Mouse (Mus musculus) MEL (cell line): ENCODE measurements around the gene Hoxd8. TPM values are rescaled to one million over a fixed set of nuclear protein-coding genes. Genes with fewer than 3 reads are reported as not detected.

Experiments
- DNase-seq: peaks from one replicate; pipeline ENCODE4 v3.0.0; 2011; ENCODE audit warnings: low read depth, low spot score
- H3K27ac ChIP-seq: 2 replicates; pipeline ENCODE4 v1.5.1; 2012; ENCODE audit warnings: low read depth, mild to moderate bottlenecking, control low read depth, low read length, moderate library complexity; ENCODE audit not compliant: control insufficient read depth
- H3K27me3 ChIP-seq, 2 experiments: fragments of 150-350 bp in 1 of 2; sonication (generic) in 1 of 2; 2 replicates each; pipeline ENCODE4 v1.6.1; 2012; ENCODE audit warnings: low read length in 2 of 2, mild to moderate bottlenecking in 2 of 2, improper control_type of control experiment in 1 of 2, moderate library complexity in 1 of 2; ENCODE audit not compliant: insufficient read depth in 2 of 2, control insufficient read depth in 1 of 2
- H3K36me3 ChIP-seq, 2 experiments: 2 replicates each; pipeline ENCODE4 v1.6.1; 2012 to 2014; ENCODE audit warnings: low read length in 2 of 2, improper control_type of control experiment in 1 of 2, inconsistent platforms in 1 of 2, mild to moderate bottlenecking in 1 of 2; ENCODE audit not compliant: insufficient read depth in 2 of 2, control insufficient read depth in 1 of 2
- H3K4me1 ChIP-seq, 2 experiments: fragments of 150-350 bp in 1 of 2; sonication (generic) in 1 of 2; 2 replicates each; pipeline ENCODE4 v1.6.1; 2012; ENCODE audit warnings: low read length in 2 of 2, improper control_type of control experiment in 1 of 2, mild to moderate bottlenecking in 1 of 2; ENCODE audit not compliant: insufficient read depth in 2 of 2, control insufficient read depth in 1 of 2
- H3K4me3 ChIP-seq, 2 experiments: fragments of 150-350 bp in 1 of 2; sonication (generic) in 1 of 2; 2 replicates each; pipeline ENCODE4 v1.5.1; 2012; ENCODE audit warnings: low read depth in 2 of 2, low read length in 2 of 2, mild to moderate bottlenecking in 2 of 2, moderate library complexity in 2 of 2, control low read depth in 1 of 2, improper control_type of control experiment in 1 of 2; ENCODE audit not compliant: control insufficient read depth in 1 of 2, insufficient read depth in 1 of 2
- H3K79me2 ChIP-seq: 2 replicates; pipeline ENCODE4 v1.6.1; 2012; ENCODE audit warnings: mild to moderate bottlenecking, low read length, moderate library complexity; ENCODE audit not compliant: control insufficient read depth, poor library complexity, insufficient read depth
- H3K9ac ChIP-seq: 2 replicates; pipeline ENCODE4 v1.6.1; 2012; ENCODE audit warnings: low read depth, mild to moderate bottlenecking, control low read depth, low read length, moderate library complexity; ENCODE audit not compliant: control insufficient read depth, poor library complexity, severe bottlenecking
- H3K9me3 ChIP-seq: fragments of 150-350 bp; sonication (generic); replicated peaks from 2 replicates; pipeline ENCODE4 v1.6.1; 2012; ENCODE audit warnings: mild to moderate bottlenecking, low read length, improper control_type of control experiment, moderate library complexity; ENCODE audit not compliant: insufficient read depth
- CHD1 ChIP-seq: IDR thresholded peaks from 2 replicates; pipeline ENCODE4 v1.6.1; 2012; ENCODE audit warnings: low read depth, mild to moderate bottlenecking, inconsistent platforms, low read length, improper control_type of control experiment
- CHD2 ChIP-seq: IDR thresholded peaks from 2 replicates; pipeline ENCODE4 v1.6.1; 2011; ENCODE audit warnings: low read length, improper control_type of control experiment
- CTCF ChIP-seq, 3 experiments: IDR thresholded peaks in 2 of 3; conservative IDR thresholded peaks in 1 of 3; 2 replicates each; pipeline ENCODE4 v1.5.1; 2011 to 2012; ENCODE audit warnings: low read length in 3 of 3, low read depth in 2 of 3, mild to moderate bottlenecking in 2 of 3, improper control_type of control experiment in 1 of 3, inconsistent platforms in 1 of 3, mixed read lengths in 1 of 3, moderate library complexity in 1 of 3; ENCODE audit not compliant: control insufficient read depth in 1 of 3, insufficient read depth in 1 of 3, poor library complexity in 1 of 3, severe bottlenecking in 1 of 3
- ELF1 ChIP-seq: IDR thresholded peaks from 2 replicates; pipeline ENCODE4 v1.6.1; 2014; ENCODE audit warnings: low read depth, mild to moderate bottlenecking, inconsistent platforms, low read length, improper control_type of control experiment, moderate library complexity
- EP300 ChIP-seq, 2 experiments: IDR thresholded peaks; 2 replicates each; pipeline ENCODE4 v1.6.1; 2011; ENCODE audit warnings: improper control_type of control experiment in 2 of 2, low read length in 2 of 2, low read depth in 1 of 2, mild to moderate bottlenecking in 1 of 2
- ETS1 ChIP-seq: IDR thresholded peaks from 2 replicates; pipeline ENCODE4 v1.6.1; 2012; ENCODE audit warnings: low read depth, mild to moderate bottlenecking, inconsistent platforms, low read length, improper control_type of control experiment, moderate library complexity
- HCFC1 ChIP-seq: IDR thresholded peaks from 2 replicates; pipeline ENCODE4 v1.6.1; 2012; ENCODE audit warnings: low read depth, mild to moderate bottlenecking, inconsistent platforms, low read length, improper control_type of control experiment, moderate library complexity
- MAFK ChIP-seq: IDR thresholded peaks from 2 replicates; pipeline ENCODE4 v1.6.1; 2011; ENCODE audit warnings: low read depth, mild to moderate bottlenecking, low read length, improper control_type of control experiment, borderline replicate concordance
- MXI1 ChIP-seq: IDR thresholded peaks from 2 replicates; pipeline ENCODE4 v1.6.1; 2011; ENCODE audit warnings: mild to moderate bottlenecking, low read depth, low read length, improper control_type of control experiment
- NELFE ChIP-seq: IDR thresholded peaks from 2 replicates; pipeline ENCODE4 v1.6.1; 2011; ENCODE audit warnings: low read depth, low read length, improper control_type of control experiment
- RCOR1 ChIP-seq: IDR thresholded peaks from 2 replicates; pipeline ENCODE4 v1.6.1; 2012; ENCODE audit warnings: low read depth, mild to moderate bottlenecking, inconsistent platforms, low read length, improper control_type of control experiment
- TBP ChIP-seq: IDR thresholded peaks from 2 replicates; pipeline ENCODE4 v1.8.0; 2011; ENCODE audit warnings: low read depth, low read length, improper control_type of control experiment
- TCF12 ChIP-seq: IDR thresholded peaks from 2 replicates; pipeline ENCODE4 v1.6.1; 2014; ENCODE audit warnings: low read depth, mild to moderate bottlenecking, inconsistent platforms, low read length, improper control_type of control experiment, moderate library complexity
- USF1 ChIP-seq: IDR thresholded peaks from 2 replicates; pipeline ENCODE4 v1.6.1; 2014; ENCODE audit warnings: low read depth, mild to moderate bottlenecking, inconsistent platforms, low read length, improper control_type of control experiment, moderate library complexity
- USF2 ChIP-seq, 2 experiments: IDR thresholded peaks; 2 replicates each; pipeline ENCODE4 v1.6.1; 2011 to 2012; ENCODE audit warnings: improper control_type of control experiment in 2 of 2, low read length in 2 of 2, borderline replicate concordance in 1 of 2, inconsistent platforms in 1 of 2, low read depth in 1 of 2, mild to moderate bottlenecking in 1 of 2; ENCODE audit not compliant: insufficient read depth in 1 of 2
- ZMIZ1 ChIP-seq: IDR thresholded peaks from 2 replicates; pipeline ENCODE4 v1.6.1; 2012; ENCODE audit warnings: low read depth, mild to moderate bottlenecking, inconsistent platforms, low read length, improper control_type of control experiment, moderate library complexity
- polyA plus RNA-seq, 2 experiments: library from polyadenylated mRNA; stranded (reverse) in 1 of 2; unstranded in 1 of 2; fragments of >175 nt in 1 of 2; fragments of >200 nt in 1 of 2; gene quantifications; 2 replicates each; pipeline versions ENCODE4 v1.2.1 to v1.2.4; 2012; ENCODE audit warnings: low replicate concordance in 2 of 2, low read depth in 1 of 2; ENCODE audit not compliant: insufficient read length in 2 of 2, insufficient read depth in 1 of 2, missing spikeins in 1 of 2
- total RNA-seq: library from RNA; depleted of rRNA; stranded (reverse); fragments of 300-350 nt; gene quantifications from 2 replicates; pipeline ENCODE4 v1.2.3, GENCODE M21; 2012

Hoxd8 gene
- total and polyA plus RNA-seq, 3 experiments: 4.7 to 7.4 TPM; not detected in 1

- no peak for TF ChIP-seq USF2 (IDR thresholded peaks at IDR 0.05; ENCODE audit: borderline replicate concordance in 1 of 2, insufficient read depth in 1 of 2, low read depth in 1 of 2, low read length in 2 of 2)
- TF ChIP-seq MXI1: no peak
- TF ChIP-seq EP300 (IDR thresholded peaks at IDR 0.05; ENCODE audit: low read depth in 1 of 2, low read length in 2 of 2): no peak
- no peak for TF ChIP-seq USF1
- TF ChIP-seq ETS1: no peak
- no peak for TF ChIP-seq CHD1
- TF ChIP-seq NELFE: no peak
- no peak for TF ChIP-seq RCOR1
- TF ChIP-seq CTCF (IDR thresholded peaks at IDR 0.05 in 2 of 3, conservative IDR thresholded peaks at IDR 0.05 in 1 of 3; ENCODE audit: control insufficient read depth in 1 of 3, insufficient read depth in 1 of 3, low read depth in 2 of 3, low read length in 3 of 3, poor library complexity in 1 of 3, severe bottlenecking in 1 of 3): no peak
- TF ChIP-seq ELF1: no peak
- TF ChIP-seq ZMIZ1: no peak
- no peaks in the 10 kb centered on the region for H3K9me3 ChIP-seq
- H3K36me3 ChIP-seq: no peaks in the 10 kb centered on the region
Measured at GRCm38 (mm10) chr2:74745540-74746297, 41.3 kb downstream of the Hoxd8 start.

GRCm38 (mm10) chr2:74746298-74746921, 42.0 kb downstream of the Hoxd8 start:
- H3K4me3 ChIP-seq: no peak overlapping the region
- H3K27me3 ChIP-seq: peaks cover 0 to 2% of the 10 kb centered on the region in 2 experiments; a peak in 3 of 4 replicates

More at GRCm38 (mm10) chr2:74745540-74746297, 41.3 kb downstream of the Hoxd8 start:
- no peaks in the 10 kb centered on the region for H3K79me2 ChIP-seq
- H3K9ac ChIP-seq: no peak overlapping the region
- H3K4me1 ChIP-seq: no peaks in the 10 kb centered on the region
- no peak for DNase-seq
- peaks cover 0 to 2% of the 10 kb centered on the region in 2 experiments; a peak in 3 of 4 replicates for H3K27me3 ChIP-seq
- H3K27ac ChIP-seq: no peak overlapping the region
- no peak overlapping the region for H3K4me3 ChIP-seq

More at GRCm38 (mm10) chr2:74746298-74746921, 42.0 kb downstream of the Hoxd8 start:
- H3K4me1 ChIP-seq: no peaks in the 10 kb centered on the region
- no peaks in the 10 kb centered on the region for H3K36me3 ChIP-seq
- H3K9me3 ChIP-seq: no peaks in the 10 kb centered on the region
- no peak overlapping the region for H3K9ac ChIP-seq
- TF ChIP-seq CHD2: no peak
- no peak for TF ChIP-seq TBP
- no peak for TF ChIP-seq TCF12
- no peak for TF ChIP-seq HCFC1
- no peak for TF ChIP-seq USF2 (IDR thresholded peaks at IDR 0.05; ENCODE audit: borderline replicate concordance in 1 of 2, insufficient read depth in 1 of 2, low read depth in 1 of 2, low read length in 2 of 2)
- TF ChIP-seq MAFK: no peak
- DNase-seq: no peak
- no peaks in the 10 kb centered on the region for H3K79me2 ChIP-seq
- no peak overlapping the region for H3K27ac ChIP-seq
